Mouse (Mus musculus) midbrain, embryonic 10.5 days (tissue): Measurements from ENCODE around the gene 4930522H14Rik. TPM values are rescaled to one million over a fixed set of nuclear protein-coding genes. Genes with fewer than 3 reads are reported as not detected.

Source experiments
- DNase-seq: peaks from one replicate; pipeline ENCODE4 v3.0.0-alpha.2; 2017; ENCODE audit warnings: low spot score
- H3K27ac ChIP-seq: fragments of 300-500 bp; sonication (generic); replicated peaks from 2 replicates; pipeline ENCODE4 v1.5.1; 2016; ENCODE audit warnings: mild to moderate bottlenecking
- H3K27me3 ChIP-seq: fragments of 300-500 bp; sonication (generic); 2 replicates; pipeline ENCODE4 v1.6.1; 2016; ENCODE audit warnings: low read depth, mild to moderate bottlenecking; ENCODE audit not compliant: poor library complexity, severe bottlenecking
- H3K36me3 ChIP-seq: fragments of 300-500 bp; sonication (generic); 2 replicates; pipeline ENCODE4 v1.6.1; 2016; ENCODE audit warnings: mild to moderate bottlenecking, moderate library complexity
- H3K4me1 ChIP-seq: fragments of 300-500 bp; sonication (generic); 2 replicates; pipeline ENCODE4 v1.6.1; 2016
- H3K4me3 ChIP-seq: fragments of 300-500 bp; sonication (generic); 2 replicates; pipeline ENCODE4 v1.5.1; 2016; ENCODE audit warnings: mild to moderate bottlenecking, moderate library complexity
- H3K9me3 ChIP-seq: fragments of 300-500 bp; sonication (generic); replicated peaks from 2 replicates; pipeline ENCODE4 v1.6.1; 2016; ENCODE audit warnings: mild to moderate bottlenecking
- WGBS: fragments of 180-500 bp; shearing (Covaris S2); methylation state at CpG from one replicate; pipeline ENCODE4 v1.1.7; 2016; 5-methylcytosine and 5-hydroxymethylcytosine counted together
- polyA plus RNA-seq: library from polyadenylated mRNA; unstranded; fragments of >200 nt; fragmentation: Nextera tagmentation; extraction: Ambion mirVana; gene quantifications from 2 replicates; pipeline ENCODE4 v1.2.1, GENCODE M21; 2016

4930522H14Rik gene
- polyA plus RNA-seq: not detected in 2 replicates

DNA sequence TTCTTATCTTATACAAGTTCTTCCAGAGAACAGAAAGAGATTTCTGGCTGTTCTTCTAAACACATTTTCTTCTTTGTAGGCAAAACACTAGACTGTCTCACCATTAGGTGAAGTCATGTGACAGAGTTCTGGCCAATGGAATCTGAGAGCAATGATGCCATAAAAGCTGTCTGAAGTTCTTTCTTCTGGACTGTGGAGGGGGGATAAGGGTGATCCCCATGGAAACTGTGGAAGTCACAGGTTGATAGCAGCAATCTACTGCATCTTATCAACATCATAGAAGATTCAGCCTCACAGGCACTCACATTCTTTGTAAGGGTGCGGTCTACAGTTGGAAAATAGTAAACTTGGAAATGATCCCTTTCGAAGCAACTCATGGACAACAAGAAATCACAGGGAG is at the start of gene 4930522H14Rik:
Gene 4930522H14Rik (minus strand): TSS at position 187 of the 400 bp plus-strand sequence.
- peak within 1 kb of the TSS; percentile 64 for H3K27ac ChIP-seq
- H3K4me3 ChIP-seq: peak within 1 kb of the TSS; percentile 17
- no peaks in the 10 kb centered on the region for H3K9me3 ChIP-seq
- WGBS: 98% methylated on average over 2 of the region's 2 CpGs
- no peaks in the 10 kb centered on the region for H3K27me3 ChIP-seq
- H3K36me3 ChIP-seq: no peaks in the 10 kb centered on the region
- no peak for DNase-seq
- peaks cover 5% of the 10 kb centered on the region for H3K4me1 ChIP-seq

DNA sequence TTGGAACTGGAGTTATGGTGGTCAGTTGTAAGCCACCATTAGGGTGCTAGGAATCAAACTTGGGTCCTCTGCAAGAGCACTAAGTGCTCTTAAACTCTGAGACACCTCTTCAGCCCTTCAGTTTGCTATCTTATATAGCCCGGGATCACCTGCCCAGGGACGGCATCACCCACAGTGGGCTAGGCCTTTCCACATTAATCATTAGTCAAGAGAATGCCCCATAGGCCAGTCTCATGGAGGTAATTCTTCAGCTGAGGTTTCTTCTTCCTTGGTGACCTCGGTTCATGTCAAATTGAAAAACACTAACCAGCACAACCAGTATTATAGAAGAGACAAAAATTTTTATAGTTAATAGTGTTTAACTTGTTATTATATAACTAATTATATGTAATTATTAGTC is 47.3 kb upstream of the 4930522H14Rik start:
- no peak for DNase-seq
- Histone ChIP-seq H3K27ac (no peak overlapping the region), H3K36me3 (no peaks in the 10 kb centered on the region), H3K27me3 (no peaks in the 10 kb centered on the region), H3K4me3 (no peak overlapping the region), H3K4me1 (no peaks in the 10 kb centered on the region), H3K9me3 (no peaks in the 10 kb centered on the region)
- 91% methylated on average over 3 of the region's 3 CpGs for WGBS

DNA sequence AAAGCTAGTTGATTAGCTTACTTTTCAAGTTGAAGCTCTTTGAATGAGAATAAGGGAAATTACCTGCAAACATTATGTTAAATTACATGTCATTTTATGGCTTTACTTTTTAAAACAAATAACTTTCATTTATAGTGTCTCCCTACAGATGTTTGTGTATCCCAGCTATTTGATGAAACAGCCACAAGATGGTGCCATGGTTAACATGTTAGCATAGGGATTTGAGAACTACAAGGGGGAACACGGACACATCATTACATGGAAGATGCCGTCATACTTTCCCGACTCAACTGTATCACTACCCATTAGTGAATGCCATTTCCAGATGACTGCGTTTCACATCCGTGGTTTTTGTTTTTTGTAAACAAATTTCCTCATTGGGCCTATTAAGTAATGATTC is 45.8 kb upstream of the 4930522H14Rik start:
- Histone ChIP-seq H3K36me3 (no peaks in the 10 kb centered on the region), H3K27me3 (no peaks in the 10 kb centered on the region), H3K27ac (no peak overlapping the region), H3K4me3 (no peak overlapping the region), H3K9me3 (no peaks in the 10 kb centered on the region), H3K4me1 (no peaks in the 10 kb centered on the region)
- DNase-seq: no peak
- 80% methylated on average over 5 of the region's 5 CpGs for WGBS

DNA sequence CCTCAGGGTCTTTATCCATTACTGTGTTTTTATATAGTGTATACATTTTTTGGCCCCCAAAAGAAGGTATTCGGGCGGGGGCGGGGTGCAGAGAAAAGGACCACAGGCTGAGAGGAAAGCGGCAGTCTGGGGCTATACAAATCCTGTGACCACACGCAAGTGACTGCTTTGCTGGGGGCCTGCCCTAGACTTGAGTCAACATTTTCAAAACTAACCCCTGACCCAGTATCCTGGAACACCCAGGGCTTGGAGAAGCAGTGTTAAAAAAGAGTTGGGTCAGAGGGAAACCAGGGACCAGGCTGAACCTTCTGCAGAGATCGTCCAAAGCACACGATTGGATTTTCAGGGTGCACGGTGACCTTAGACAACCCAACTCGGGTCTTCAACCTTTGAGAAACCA is 43.7 kb upstream of the 4930522H14Rik start:
- WGBS: 81% methylated on average over 9 of the region's 9 CpGs
- Histone ChIP-seq H3K27me3 (no peaks in the 10 kb centered on the region), H3K4me1 (no peaks in the 10 kb centered on the region), H3K9me3 (0 out of 2 replicates have a peak, but pooled peaks cover 4% of the 10 kb centered on the region), H3K36me3 (no peaks in the 10 kb centered on the region), H3K4me3 (no peak overlapping the region), H3K27ac (no peak overlapping the region)
- no peak for DNase-seq

DNA sequence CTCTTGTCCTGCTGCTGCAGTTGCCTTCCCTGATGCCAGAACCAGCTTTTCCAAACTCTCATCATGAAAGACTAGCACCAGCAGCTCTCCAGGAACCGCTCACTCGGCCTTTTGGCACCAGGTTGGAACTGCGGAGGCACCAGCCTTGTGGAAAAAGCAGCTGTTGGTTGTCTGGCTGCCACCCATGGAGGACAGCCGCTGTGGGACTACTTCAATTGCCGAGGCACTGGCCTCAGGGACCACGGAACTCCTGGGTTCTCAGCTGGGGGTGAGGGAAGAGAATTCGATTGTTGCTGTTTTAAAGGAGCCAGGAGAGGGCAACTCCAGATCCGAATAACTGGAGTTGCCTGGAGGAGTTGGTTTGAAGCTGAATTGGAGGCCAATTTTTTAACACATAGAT is 43.2 kb upstream of the 4930522H14Rik start:
- no peaks in the 10 kb centered on the region for H3K27me3 ChIP-seq
- DNase-seq: no peak
- no peaks in the 10 kb centered on the region for H3K4me1 ChIP-seq
- H3K27ac ChIP-seq: no peak overlapping the region
- 46% methylated on average over 8 of the region's 8 CpGs for WGBS
- 0 out of 2 replicates have a peak, but pooled peaks cover 4% of the 10 kb centered on the region for H3K9me3 ChIP-seq
- H3K36me3 ChIP-seq: no peaks in the 10 kb centered on the region
- H3K4me3 ChIP-seq: no peak overlapping the region

DNA sequence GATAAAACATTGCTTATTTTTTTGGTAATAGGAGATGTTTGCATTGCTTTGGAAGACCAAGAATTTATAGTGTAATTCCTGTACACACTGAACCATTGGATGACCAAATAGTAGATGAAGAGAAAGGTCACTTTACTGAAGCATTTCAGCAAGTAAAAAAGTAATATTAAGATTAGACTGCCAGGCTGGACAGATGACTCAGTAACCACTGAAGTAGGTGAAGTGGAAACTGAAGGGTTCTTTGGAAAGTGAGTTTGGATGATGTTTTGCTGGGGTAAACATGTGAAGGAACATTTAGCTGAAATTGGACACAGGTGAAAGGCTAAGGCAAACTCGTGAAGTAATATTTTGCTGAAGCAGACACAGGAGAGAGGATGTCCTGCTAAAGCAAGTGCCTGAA is 41.5 kb upstream of the 4930522H14Rik start:
- Histone ChIP-seq H3K4me1 (peaks cover 4% of the 10 kb centered on the region; the same call in 1 of the 2 replicates), H3K4me3 (no peak overlapping the region), H3K27me3 (no peaks in the 10 kb centered on the region), H3K36me3 (no peaks in the 10 kb centered on the region), H3K9me3 (0 out of 2 replicates have a peak, but pooled peaks cover 4% of the 10 kb centered on the region), H3K27ac (no peak overlapping the region)
- DNase-seq: no peak
- 86% methylated on average over 1 of the region's 1 CpGs for WGBS

DNA sequence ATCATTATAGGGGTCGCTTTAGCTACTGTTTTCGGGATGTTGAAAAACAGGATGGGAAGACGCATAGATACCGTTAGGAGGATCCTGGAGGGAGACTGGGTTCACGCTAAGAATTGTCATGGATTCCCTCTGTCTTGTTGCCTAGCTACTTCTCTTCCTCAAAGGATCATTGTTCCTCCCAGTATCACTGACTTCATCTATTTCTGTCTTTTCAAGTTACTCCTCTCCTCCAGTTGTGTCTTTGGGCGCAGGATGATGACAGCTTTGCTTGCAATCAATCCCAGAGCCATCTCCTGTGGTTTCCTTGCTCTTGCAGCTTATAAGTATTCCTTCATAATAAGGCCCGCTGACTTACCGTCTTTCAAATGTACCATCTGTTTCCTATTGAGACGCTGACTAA is 38.3 kb upstream of the 4930522H14Rik start:
- Histone ChIP-seq H3K27me3 (no peaks in the 10 kb centered on the region), H3K4me1 (peaks cover 4% of the 10 kb centered on the region; the same call in 1 of the 2 replicates), H3K9me3 (0 out of 2 replicates have a peak, but pooled peaks cover 4% of the 10 kb centered on the region), H3K27ac (no peak overlapping the region), H3K4me3 (no peak overlapping the region), H3K36me3 (no peaks in the 10 kb centered on the region)
- 83% methylated on average over 9 of the region's 9 CpGs for WGBS
- no peak for DNase-seq

DNA sequence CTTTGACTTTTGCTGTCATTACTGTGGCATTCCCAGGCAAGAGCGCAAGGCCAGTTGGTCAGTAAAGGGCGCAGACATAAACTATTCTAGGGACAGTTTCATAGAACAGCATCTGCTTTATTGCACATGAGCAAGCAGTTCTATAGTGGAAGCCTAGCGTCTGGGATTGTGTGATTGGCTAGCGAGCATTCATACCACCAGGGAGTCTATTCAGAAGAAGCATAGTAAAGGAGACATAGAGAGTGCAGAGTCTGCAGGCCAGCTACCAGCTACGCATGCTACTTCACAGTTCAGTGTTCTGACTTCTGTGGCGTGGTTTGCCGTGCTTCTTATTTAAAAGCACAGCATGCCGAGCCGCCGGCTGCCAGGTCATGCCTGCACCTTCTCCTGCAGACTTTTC is 37.9 kb upstream of the 4930522H14Rik start:
- H3K4me1 ChIP-seq: peaks cover 4% of the 10 kb centered on the region; the same call in 1 of the 2 replicates
- H3K9me3 ChIP-seq: 0 out of 2 replicates have a peak, but pooled peaks cover 4% of the 10 kb centered on the region
- no peaks in the 10 kb centered on the region for H3K27me3 ChIP-seq
- DNase-seq: no peak
- WGBS: 82% methylated on average over 10 of the region's 10 CpGs
- H3K27ac ChIP-seq: no peak overlapping the region
- no peak overlapping the region for H3K4me3 ChIP-seq
- no peaks in the 10 kb centered on the region for H3K36me3 ChIP-seq

DNA sequence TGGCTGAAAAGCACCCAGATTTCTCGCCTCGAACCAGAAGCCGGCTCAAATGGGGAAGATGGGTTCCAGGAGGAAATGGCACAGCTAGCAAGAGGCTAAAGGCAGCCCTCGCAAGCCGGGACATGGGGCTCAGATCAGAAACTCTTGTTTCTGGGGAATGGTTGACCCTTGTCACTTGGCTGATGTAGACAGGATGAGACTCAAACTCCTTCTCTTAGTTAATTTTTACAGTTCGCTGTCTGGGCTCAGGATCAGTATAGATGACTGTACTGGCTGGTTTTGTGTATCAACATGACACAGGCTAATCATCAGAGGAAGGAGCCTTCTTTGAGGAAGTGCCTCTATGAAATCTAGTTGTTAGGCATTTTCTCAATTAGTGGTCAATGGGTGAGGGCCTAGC is 33.6 kb upstream of the 4930522H14Rik start:
- no peak overlapping the region for H3K27ac ChIP-seq
- no peaks in the 10 kb centered on the region for H3K27me3 ChIP-seq
- peaks cover 4% of the 10 kb centered on the region; the same call in 1 of the 2 replicates for H3K4me1 ChIP-seq
- DNase-seq: no peak
- no peaks in the 10 kb centered on the region for H3K9me3 ChIP-seq
- no peaks in the 10 kb centered on the region for H3K36me3 ChIP-seq
- WGBS: 83% methylated on average over 6 of the region's 6 CpGs
- no peak overlapping the region for H3K4me3 ChIP-seq

DNA sequence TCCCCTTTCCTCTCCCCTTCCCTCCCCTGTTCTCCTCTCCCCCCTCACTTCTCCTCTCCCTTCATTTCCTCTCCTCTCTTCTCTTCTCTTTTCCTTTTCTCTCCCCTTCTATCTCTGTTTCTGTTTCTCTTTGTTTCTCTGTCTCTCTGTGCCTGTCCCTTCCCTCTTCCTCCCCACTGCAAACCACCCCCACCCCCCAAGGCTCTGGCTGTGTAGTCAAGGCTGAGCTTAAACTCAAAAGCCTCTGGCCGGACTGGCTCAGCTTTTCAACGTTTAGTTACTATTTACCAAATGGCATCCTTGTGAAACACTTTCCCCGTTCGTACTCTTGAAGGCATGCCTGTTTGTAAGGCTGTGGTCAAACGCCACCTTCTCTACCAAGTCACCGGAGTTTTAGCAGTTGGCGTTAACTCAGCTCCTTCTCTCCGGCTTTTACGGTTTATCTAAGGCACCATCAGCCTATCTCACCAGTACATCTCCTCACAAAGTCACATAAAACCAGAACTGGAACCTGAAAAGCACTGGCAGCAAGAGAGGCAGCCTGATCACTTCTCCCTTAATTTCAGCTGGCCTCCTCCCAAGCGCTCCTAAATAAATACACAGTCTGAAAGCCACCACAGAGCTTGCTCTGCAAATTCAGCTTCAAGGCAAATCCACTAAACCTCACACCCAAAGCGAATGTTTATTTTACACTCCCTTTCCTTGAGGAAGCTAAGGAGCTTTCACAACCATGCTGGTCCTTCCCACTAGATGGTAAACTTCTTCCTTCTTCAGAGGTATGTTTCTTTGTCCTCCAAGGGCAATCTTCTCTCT is 19.4 kb upstream of the 4930522H14Rik start:
- DNase-seq: no peak

DNA sequence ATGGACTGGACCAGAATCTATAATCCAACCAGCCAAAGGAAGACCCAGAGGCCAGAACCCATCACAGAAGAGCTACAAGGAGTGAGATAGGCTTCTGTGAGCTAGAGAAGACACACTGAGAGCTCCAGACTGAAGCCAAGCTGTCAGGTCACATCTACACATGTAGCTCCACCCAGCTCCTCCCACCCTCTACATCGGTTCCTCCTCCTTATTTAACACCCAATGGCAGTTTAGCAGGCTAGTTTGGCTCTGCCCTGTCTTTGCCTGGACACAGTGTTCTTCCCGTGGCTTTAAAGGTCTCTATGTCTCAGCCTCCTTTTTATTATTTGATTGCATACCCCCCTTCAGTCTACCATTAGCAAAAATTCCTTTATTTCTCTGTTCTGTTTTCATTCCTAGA is 16.2 kb upstream of the 4930522H14Rik start:
- no peak overlapping the region for H3K27ac ChIP-seq
- no peaks in the 10 kb centered on the region for H3K4me1 ChIP-seq
- no peak overlapping the region for H3K4me3 ChIP-seq
- H3K27me3 ChIP-seq: no peaks in the 10 kb centered on the region
- 15% methylated on average over 2 of the region's 2 CpGs for WGBS
- H3K9me3 ChIP-seq: no peaks in the 10 kb centered on the region
- H3K36me3 ChIP-seq: no peaks in the 10 kb centered on the region
- no peak for DNase-seq

More for the DNA sequence above, 19.4 kb upstream of the 4930522H14Rik start:
- H3K4me3 ChIP-seq: no peak overlapping the region
- no peaks in the 10 kb centered on the region for H3K27me3 ChIP-seq
- 0 out of 2 replicates have a peak, but pooled peaks cover 5% of the 10 kb centered on the region for H3K9me3 ChIP-seq
- no peaks in the 10 kb centered on the region for H3K36me3 ChIP-seq
- no peaks in the 10 kb centered on the region for H3K4me1 ChIP-seq
- no peak overlapping the region for H3K27ac ChIP-seq
- 37% methylated on average over 11 of the region's 11 CpGs for WGBS

DNA sequence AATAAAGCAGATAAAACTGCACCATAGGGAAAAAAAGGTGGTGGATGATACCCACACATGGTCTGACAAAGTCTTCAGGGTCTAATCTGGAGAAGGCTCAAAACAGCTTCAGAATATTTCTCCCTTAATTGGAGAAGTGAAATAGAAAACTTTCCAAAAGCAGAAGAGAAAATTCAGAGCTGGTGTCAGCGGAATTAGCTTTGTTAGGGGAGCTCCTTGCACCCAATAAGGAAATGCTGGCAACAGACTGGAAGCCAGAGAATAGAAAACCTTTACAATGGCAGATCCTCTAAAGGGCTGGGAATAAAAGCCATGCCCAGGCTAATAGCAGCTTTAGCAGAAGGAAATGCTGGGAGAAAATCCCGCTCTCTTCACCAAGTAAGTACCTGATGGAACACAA is 15.4 kb upstream of the 4930522H14Rik start:
- DNase-seq: no peak
- WGBS: 84% methylated on average over 2 of the region's 2 CpGs
- no peak overlapping the region for H3K27ac ChIP-seq
- no peak overlapping the region for H3K4me3 ChIP-seq
- H3K9me3 ChIP-seq: no peaks in the 10 kb centered on the region
- H3K4me1 ChIP-seq: no peaks in the 10 kb centered on the region
- H3K27me3 ChIP-seq: no peaks in the 10 kb centered on the region
- H3K36me3 ChIP-seq: no peaks in the 10 kb centered on the region

DNA sequence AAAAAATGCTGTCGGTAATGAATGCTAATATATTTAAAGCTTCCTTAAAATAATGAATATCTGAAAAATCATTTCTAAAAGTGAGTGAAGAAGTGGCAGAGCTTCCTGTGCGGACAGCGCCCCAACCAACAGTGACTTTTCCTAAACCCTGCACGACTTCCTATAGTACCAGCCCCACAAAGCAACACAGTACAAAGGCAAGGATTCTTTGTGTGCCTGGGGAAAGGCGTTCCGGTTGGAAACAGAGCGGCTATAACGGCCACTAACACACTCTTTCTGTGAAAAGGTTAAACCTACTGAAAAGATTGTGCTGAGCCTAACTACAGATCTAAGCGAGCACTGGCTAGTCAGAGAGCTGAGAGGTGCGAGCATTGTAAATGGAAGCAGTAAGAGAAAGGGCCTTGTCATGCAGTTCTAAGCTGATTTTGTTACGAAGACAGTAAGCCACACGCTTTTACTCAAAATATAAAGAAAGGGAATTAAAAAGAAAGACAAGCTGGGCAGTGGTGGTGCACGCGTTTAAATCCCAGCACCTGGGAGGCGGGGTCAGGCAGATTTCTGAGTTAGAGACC is 766 bp downstream of the 4930522H14Rik start:
- no peaks in the 10 kb centered on the region for H3K9me3 ChIP-seq
- H3K4me1 ChIP-seq: peaks cover 5% of the 10 kb centered on the region

More for the DNA sequence above, 766 bp downstream of the 4930522H14Rik start:
- 32% methylated on average over 15 of the region's 15 CpGs for WGBS
- Histone ChIP-seq H3K27ac (peak overlapping the region; percentile 64), H3K4me3 (peak overlapping the region; percentile 17), H3K36me3 (no peaks in the 10 kb centered on the region), H3K27me3 (no peaks in the 10 kb centered on the region)
- DNase-seq: peak; percentile 34
